Mouse (Mus musculus) yolk sac, embryonic 10.5 days (tissue): ENCODE measurements at regions not wholly inside any gene's neighbourhood (a gene's known extent, or its start where the extent isn't known, plus 50 kb on each side); places are given as distances from the start of the nearest gene placed in this dataset.
"Not testable (repeated sequence)": the region's sequence is repeated elsewhere in the genome, so short reads cannot be mapped to it uniquely, and the experiment has no call there.

Experiments used
- DNase-seq: peaks from one replicate; pipeline ENCODE4 v3.0.0-alpha.2; 2017; ENCODE audit warnings: low spot score

- DNase-seq: not testable (repeated sequence)
Measured at GRCm38 (mm10) chr13:3035291-3035690, 502.6 kb upstream of the Gdi2 start.

GRCm38 (mm10) chr13:3037010-3037409 lies 500.9 kb upstream of the Gdi2 start:
- DNase-seq: peak; percentile 14

- DNase-seq: not testable (repeated sequence)
Measured at GRCm38 (mm10) chr13:3046381-3047105, 491.3 kb upstream of the Gdi2 start.

- not testable (repeated sequence) for DNase-seq
Measured at GRCm38 (mm10) chr13:3083480-3083879, 454.4 kb upstream of the Gdi2 start.

- DNase-seq: not testable (repeated sequence)
Measured at GRCm38 (mm10) chr13:3089971-3090370, 447.9 kb upstream of the Gdi2 start.

GRCm38 (mm10) chr13:3106543-3106942 lies 431.3 kb upstream of the Gdi2 start:
- peak; percentile 26 for DNase-seq

- DNase-seq: not testable (repeated sequence)
Measured at GRCm38 (mm10) chr13:3128150-3128549, 409.7 kb upstream of the Gdi2 start.

- not testable (repeated sequence) for DNase-seq
Measured at GRCm38 (mm10) chr13:3137281-3137680, 400.6 kb upstream of the Gdi2 start.

GRCm38 (mm10) chr13:3138698-3139097 lies 399.2 kb upstream of the Gdi2 start:
- no peak for DNase-seq

- DNase-seq: not testable (repeated sequence)
Measured at GRCm38 (mm10) chr13:3145513-3145912, 392.4 kb upstream of the Gdi2 start.
